Mouse (Mus musculus) large intestine, adult 2 months (tissue): ENCODE results near the gene Tgm3. TPM values are rescaled to one million over a fixed set of nuclear protein-coding genes. Genes with fewer than 3 reads are reported as not detected.

Experiments
- DNase-seq: peaks from one replicate; pipeline ENCODE4 v3.0.0-alpha.2; 2012; ENCODE audit warnings: low read depth, low spot score
- WGBS: fragments of 180-500 bp; shearing (Covaris S2); methylation state at CpG from one replicate; pipeline ENCODE4 v1.1.7; 2018; 5-methylcytosine and 5-hydroxymethylcytosine counted together
- polyA plus RNA-seq: library from polyadenylated mRNA; depleted of rRNA; stranded (reverse); fragments of >200 nt; gene quantifications from 2 replicates; pipeline ENCODE4 v1.2.3, GENCODE M21; 2012; rRNA removed

Tgm3 gene
- polyA plus RNA-seq: 0.04 and 0.05 TPM in 2 replicates

- WGBS: 16% methylated on average over 7 of the region's 7 CpGs
- no peak for DNase-seq
These were observed at the start of gene Tgm3 for GRCm38 (mm10) chr2:130012026-130012425. Gene Tgm3, plus strand, starts transcription at chr2:130012349.

- DNase-seq: no peak
- WGBS: 75% methylated on average over 4 of the region's 4 CpGs
These were observed 31.5 kb upstream of the Tgm3 start for GRCm38 (mm10) chr2:129980608-129981007.

GRCm38 (mm10) chr2:129987527-129988045, 24.6 kb upstream of the Tgm3 start:
- 89% methylated on average over 6 of the region's 6 CpGs for WGBS
- DNase-seq: no peak

- 80% methylated on average over 2 of the region's 2 CpGs for WGBS
- no peak for DNase-seq
These were observed 22.5 kb upstream of the Tgm3 start for GRCm38 (mm10) chr2:129989646-129990045.

- 31% methylated on average over 3 of the region's 3 CpGs for WGBS
- peak; percentile 55 for DNase-seq
These were observed 17.7 kb upstream of the Tgm3 start for GRCm38 (mm10) chr2:129994468-129994867.

GRCm38 (mm10) chr2:129998476-129998875, 13.7 kb upstream of the Tgm3 start:
- whole genome bisulfite sequencing: 67% methylated on average over 7 of the region's 7 CpGs
- DNase-seq: no peak

- 76% methylated on average over 4 of the region's 4 CpGs for WGBS
- no peak for DNase-seq
These were observed 12.9 kb upstream of the Tgm3 start for GRCm38 (mm10) chr2:129999296-129999695.

GRCm38 (mm10) chr2:130000601-130001000, 11.5 kb upstream of the Tgm3 start:
- WGBS: 98% methylated on average over 3 of the region's 3 CpGs
- DNase-seq: no peak

GRCm38 (mm10) chr2:130004046-130004445, 8.1 kb upstream of the Tgm3 start:
- no peak for DNase-seq
- WGBS: 15% methylated on average over 4 of the region's 4 CpGs

- DNase-seq: no peak
- 77% methylated on average over 2 of the region's 2 CpGs for WGBS
These were observed 2.8 kb upstream of the Tgm3 start for GRCm38 (mm10) chr2:130009371-130009770.

GRCm38 (mm10) chr2:130013646-130014045, 1.5 kb downstream of the Tgm3 start:
- DNase-seq: no peak

- no peak for DNase-seq
- 86% methylated on average over 2 of the region's 2 CpGs for WGBS
These were observed 3.0 kb downstream of the Tgm3 start for GRCm38 (mm10) chr2:130015196-130015595.

GRCm38 (mm10) chr2:130018084-130018483, 5.9 kb downstream of the Tgm3 start:
- DNase-seq: no peak
- 75% methylated on average over 2 of the region's 2 CpGs for WGBS

- 45% methylated on average over 4 of the region's 4 CpGs for WGBS
- DNase-seq: no peak
These were observed 15.7 kb downstream of the Tgm3 start for GRCm38 (mm10) chr2:130027890-130028289.

- 80% methylated on average over 11 of the region's 11 CpGs for WGBS
These were observed 17.7 kb downstream of the Tgm3 start for GRCm38 (mm10) chr2:130029826-130030225.

GRCm38 (mm10) chr2:130032661-130033060, 20.5 kb downstream of the Tgm3 start:
- no peak for DNase-seq
- WGBS: 60% methylated on average over 3 of the region's 3 CpGs

More at GRCm38 (mm10) chr2:130029826-130030225, 17.7 kb downstream of the Tgm3 start:
- no peak for DNase-seq

- DNase-seq: no peak
These were observed 24.7 kb downstream of the Tgm3 start for GRCm38 (mm10) chr2:130036846-130037245.

GRCm38 (mm10) chr2:130038971-130039370, 26.8 kb downstream of the Tgm3 start:
- no peak for DNase-seq
- WGBS: 68% methylated on average over 3 of the region's 3 CpGs

More at GRCm38 (mm10) chr2:130036846-130037245, 24.7 kb downstream of the Tgm3 start:
- 68% methylated on average over 8 of the region's 8 CpGs for WGBS

GRCm38 (mm10) chr2:130040190-130040886, 28.2 kb downstream of the Tgm3 start:
- 37% methylated on average over 6 of the region's 6 CpGs for WGBS
- no peak for DNase-seq

GRCm38 (mm10) chr2:130043835-130044234, 31.7 kb downstream of the Tgm3 start:
- WGBS: 84% methylated on average over 4 of the region's 4 CpGs
- no peak for DNase-seq

- no peak for DNase-seq
- WGBS: 69% methylated on average over 13 of the region's 13 CpGs
These were observed 35.8 kb downstream of the Tgm3 start for GRCm38 (mm10) chr2:130047923-130048440.
